Mouse (Mus musculus): ENCODE results near the gene Cdk17.

The Cdk17 gene

DNA sequence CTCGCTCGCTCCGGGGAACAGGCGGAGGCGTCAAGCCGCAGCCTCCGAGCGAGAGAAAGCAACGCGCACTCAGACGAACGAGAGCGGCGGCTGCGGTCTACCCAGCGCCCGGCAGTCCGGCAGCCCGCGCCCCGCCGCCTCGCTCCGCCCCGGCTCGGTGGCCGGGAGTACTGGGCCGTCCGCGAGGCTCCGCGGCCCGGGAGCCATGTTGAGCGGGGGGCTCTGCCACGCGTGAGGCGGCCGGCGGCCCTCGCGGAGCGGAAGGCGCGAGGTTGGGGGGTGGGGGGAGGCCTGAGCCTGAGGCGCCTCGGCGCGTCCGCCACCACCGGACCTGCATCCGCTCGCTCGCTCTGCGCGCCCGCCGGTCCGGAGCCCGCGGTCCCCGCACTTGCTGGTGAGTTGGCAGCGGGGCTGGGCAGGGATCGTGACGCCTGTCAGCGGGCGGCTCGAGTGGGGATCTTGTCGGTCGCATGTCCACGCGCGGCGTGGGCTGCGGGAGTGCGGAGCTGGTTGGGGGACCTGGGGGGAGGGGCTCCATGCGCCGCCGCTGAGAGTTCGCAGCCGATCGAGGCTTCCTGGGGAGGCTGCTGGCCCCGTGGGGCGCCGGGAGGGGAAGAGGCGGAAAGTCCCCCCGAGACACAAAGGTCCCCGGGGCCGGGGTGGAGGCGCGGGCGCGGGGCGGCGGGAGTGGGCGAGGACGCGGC, at the start of gene Cdk17:
Cdk17 (plus strand) TSS at position 69 of the 704 bp plus-strand sequence.
- DNase-seq, result peak; percentile 80 to 84

- DNase-seq, result no peak
These were observed 49.3 kb upstream of the Cdk17 start for GRCm38 (mm10) chr10:93111412-93111811.

GRCm38 (mm10) chr10:93112021-93112420, 48.7 kb upstream of the Cdk17 start:
- no peak for DNase-seq

GRCm38 (mm10) chr10:93113968-93114367, 46.7 kb upstream of the Cdk17 start:
- DNase-seq, result no peak

GRCm38 (mm10) chr10:93114782-93115181, 45.9 kb upstream of the Cdk17 start:
- no peak for DNase-seq

GRCm38 (mm10) chr10:93115743-93116142, 44.9 kb upstream of the Cdk17 start:
- no peak for DNase-seq

DNA sequence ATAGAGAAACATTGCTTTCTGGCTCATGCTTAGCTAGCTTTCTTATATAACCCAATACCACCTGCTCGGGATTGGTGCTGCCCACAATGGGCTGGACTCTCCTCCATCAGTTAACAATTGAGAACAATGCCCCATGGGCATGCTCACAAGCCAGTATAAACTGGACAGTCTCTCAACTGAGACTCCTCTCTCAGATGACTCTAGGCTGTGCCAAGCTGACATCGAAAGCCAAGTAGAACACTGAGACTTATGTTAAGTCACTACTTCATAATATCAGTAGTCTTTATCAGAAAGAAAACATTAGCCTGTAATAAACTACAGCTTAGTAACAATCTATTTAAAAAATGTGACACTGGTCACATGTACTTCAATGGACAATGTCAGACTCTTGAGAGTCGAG, 44.0 kb upstream of the Cdk17 start:
- DNase-seq, result no peak

DNA sequence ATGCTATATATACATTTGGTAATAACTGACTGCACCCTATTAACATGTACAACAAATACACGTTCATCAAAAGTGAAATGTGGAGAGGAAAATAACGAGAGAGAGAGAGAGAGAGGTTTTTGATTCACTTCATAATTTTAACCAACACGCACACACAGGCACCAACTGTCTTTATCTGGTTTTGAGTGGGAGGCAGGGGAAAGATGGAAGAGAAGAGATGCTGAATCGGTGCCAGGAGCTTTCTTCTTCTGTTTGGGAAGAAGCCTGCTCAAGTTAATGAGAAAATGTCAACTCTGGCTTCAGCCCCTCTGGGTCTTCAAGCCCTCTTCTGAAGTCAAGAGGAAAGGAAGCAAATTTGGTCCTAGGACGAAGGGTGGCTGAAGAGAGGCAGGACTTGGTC, 40.9 kb upstream of the Cdk17 start:
- no peak for DNase-seq

- DNase-seq, result no peak
These were observed 39.3 kb upstream of the Cdk17 start for GRCm38 (mm10) chr10:93121262-93121860.

DNA sequence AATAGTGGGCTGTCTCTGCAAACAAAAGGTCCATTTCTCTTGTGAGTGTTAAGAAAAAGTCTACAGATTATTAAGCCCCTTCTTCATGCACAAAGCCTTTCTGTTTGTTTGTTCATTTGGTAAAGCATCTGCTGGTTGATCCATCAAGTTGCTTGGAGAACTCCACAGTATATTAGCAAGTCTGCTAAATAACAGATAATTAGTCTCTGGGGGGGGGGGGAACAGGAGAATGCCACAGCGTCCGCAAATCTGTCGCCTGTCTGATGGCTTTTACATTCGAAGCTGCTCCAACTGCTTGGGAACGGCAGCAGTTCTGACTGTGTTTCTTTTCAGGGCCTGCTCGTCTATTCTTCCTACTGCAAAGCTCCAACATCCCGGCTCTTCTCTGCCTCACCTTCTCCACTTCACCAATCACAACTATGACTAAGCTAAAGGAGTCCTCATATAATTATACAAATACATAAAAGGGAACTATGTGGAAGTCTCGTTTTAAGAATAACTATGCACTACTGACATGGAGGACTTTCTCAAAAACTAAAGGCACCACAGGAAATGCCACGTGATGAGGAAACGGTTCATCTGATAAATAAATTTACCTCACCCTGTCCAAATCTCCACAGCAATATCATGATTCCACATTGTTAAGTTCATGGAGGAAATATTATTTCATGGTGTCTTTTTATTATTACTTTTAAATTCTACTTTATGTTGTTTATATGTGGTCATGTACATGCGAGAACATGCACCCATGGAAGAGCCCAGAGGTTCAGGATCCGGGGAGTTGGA, 38.1 kb upstream of the Cdk17 start:
- DNase-seq, result no peak

- no peak for DNase-seq
These were observed 37.4 kb upstream of the Cdk17 start for GRCm38 (mm10) chr10:93123310-93123709.

GRCm38 (mm10) chr10:93123957-93124613, 36.6 kb upstream of the Cdk17 start:
- no peak for DNase-seq

DNA sequence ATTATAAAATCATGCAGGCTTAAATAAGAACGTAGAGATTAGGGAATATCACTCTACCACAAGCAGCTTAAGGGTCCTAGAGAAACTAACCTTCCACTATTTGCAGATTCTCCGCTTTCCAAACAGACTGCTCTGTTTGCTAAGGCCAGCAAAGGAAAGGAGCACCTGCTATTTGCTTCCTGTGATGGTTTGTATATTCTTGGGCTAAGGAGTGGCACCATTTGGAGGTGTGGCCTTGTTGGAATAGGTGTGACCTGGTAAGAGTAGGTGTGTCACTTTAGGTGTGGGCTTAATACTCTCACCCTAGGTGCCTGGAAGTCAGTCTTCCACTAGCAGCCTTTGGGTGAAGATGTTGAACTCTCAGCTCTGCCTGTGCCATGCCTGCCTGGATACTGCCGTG, 34.6 kb upstream of the Cdk17 start:
- no peak for DNase-seq

DNA sequence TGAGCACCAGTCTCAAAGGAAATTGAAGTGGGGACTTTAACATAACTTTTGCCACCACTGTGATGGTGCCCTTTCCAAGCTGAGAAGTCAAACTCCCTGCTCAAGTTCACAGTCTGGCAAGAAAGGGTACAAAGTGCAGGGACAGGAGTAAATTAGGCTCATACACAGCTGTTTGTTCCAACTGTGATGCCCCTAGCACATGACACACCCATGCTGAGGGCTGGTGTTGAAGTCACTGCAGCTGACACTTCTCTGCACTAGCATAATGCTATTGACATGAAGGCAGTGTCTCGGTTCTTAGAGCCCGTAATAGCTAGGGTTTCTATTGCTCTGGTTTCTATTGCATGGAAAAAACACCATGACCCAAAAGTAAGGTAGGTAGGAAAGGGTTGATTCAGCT, 32.1 kb upstream of the Cdk17 start:
- DNase-seq, result no peak

GRCm38 (mm10) chr10:93129345-93129744, 31.3 kb upstream of the Cdk17 start:
- DNase-seq, result no peak

DNA sequence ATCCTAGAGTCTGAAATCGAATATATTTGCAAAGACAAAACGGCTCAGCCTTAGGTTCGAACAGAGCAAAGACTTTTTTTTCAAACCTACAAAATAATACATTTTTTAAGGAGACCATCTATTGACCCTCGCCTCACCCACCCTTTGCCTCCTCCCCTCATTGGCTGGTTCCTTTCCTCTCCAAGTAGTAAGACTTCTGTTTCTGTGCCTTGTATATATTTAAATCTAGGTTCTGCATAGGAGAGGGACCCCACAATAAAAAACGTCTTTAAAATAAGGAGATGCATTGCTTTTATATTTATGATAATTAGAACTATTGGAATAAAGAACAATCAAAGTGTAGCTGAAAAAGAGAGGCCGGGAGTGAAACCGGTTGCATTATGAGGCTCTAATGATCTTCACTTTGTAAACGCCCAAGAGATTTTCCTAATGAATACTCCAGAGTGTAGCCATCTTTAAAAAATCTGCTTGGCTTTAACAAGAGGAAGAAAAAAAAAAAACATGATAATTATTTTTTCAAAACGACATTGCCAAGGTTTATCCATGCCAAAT, 30.7 kb upstream of the Cdk17 start:
- DNase-seq, result no peak

DNA sequence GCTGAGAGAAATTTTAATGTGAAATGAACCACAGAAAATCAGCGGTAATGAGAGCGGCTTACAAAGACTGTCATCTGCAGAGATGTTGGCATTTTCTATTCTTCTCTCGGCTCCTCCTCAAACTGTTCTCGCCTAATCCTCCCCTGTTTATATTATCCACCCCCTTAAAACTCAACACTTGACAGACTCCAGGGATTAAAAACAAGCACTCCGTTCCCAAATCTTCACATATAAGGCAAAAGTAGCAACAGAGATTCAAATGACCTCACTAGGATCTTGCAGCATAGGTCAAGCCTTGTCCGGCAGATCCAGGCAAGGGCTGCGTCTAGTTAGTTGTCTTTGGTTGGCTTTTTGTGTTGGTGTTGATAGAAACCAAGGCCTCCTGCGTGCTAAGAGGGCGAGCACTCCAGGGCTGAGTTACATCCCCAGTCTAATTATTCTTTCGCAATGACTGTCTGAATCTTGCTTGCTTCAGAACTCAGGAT, 30.2 kb upstream of the Cdk17 start:
- no peak for DNase-seq

DNA sequence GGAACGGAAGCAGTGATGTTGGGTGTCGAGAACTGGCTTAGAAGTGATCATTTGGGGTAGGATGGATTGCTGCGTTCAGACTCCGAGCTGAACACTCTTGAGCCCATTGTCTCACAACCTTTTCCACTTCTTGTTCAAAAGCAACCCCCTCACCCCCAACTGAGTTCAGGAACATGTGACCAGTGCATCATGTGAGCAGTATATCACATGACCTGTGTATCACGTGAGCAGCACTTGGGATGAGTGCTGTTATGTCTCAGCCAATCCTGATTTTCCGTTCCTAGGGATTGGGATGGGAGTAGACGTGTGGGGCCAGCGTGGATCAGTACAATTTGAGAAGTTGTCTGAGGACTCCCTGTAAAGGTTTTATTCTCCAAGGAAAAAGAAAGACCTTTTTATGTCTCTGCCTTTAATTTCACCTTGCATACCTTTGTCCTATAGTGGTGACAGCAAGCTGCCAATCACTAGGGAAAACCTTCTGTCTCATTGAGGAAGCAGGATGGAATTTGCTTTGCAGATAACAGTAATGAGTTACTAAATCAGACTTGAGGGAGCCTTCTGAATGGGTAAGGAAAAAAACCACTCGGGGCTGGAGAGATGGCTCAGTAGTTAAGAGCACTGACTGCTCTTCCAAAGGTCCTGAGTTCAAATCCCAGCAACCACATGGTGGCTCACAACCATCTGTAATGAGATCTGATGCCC, 28.7 kb upstream of the Cdk17 start:
- no peak for DNase-seq

DNA sequence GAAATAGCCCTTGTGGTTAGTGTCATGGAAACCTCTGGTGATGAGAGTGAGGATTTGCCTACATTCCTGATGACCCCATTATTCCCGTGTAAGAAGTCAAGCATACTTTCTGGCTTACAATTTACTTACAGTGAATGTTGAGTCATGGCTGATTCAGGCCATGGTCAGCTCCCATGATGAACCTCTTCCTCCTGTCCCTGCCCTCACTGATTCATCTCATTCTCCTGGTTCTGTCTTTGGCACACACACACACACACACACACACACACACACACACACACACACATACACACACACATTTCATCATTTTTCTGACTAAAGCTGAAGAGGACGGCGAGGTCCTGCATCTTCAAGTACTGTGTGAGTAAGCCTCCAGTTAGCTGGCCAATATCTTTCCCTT, 21.9 kb upstream of the Cdk17 start:
- no peak for DNase-seq

DNA sequence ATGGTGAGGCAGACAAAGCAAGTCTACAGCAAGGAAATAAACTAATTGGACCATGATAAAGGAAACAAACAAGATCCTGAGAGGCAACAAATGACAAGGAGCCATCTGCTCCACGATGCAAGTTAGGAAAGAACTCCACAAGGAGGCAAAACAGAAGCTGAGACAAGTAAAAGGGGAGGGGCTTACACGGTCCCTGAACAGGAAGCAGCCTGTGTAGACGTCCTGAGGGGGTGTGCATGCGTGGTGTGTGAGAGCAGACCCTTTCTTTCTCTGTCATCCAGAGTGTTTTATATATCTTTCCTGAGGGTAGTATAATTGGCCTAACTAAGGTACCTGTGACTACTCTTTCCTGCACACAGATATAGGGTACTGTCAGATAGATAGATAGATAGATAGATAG, 19.9 kb upstream of the Cdk17 start:
- no peak for DNase-seq

DNA sequence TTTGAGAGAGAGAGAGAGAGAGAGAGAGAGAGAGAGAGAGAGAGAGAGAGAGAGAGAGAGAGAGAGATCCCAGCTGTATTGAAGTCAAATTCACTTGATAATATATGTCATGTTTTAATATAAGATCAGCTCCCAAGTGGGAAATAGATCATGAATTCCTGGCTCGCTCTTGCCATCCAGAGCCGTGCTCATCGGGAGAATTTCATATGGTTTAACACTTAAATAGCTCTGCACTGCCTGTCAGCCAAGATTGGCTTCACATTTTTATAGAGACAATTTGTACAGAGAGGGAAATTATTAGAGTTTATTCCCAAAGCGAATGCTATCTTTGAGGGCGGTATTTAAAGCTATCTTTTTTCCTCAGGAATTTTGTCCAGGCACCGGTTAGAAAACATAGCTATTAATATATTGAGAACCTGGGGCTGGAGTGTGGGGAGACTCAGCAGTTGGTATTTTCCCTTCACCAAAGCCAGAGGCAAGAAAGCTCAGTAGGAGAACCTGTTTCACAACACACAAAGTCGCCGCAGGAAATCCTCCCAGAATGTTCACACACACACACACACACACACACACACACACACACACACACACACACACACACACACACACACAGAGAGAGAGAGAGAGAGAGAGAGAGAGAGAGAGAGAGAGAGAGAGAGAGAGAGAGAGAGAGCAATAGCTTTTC, 17.9 kb upstream of the Cdk17 start:
- DNase-seq, result no peak
